Mouse (Mus musculus): ENCODE results near the gene Hspb9. TPM values are rescaled to one million over a fixed set of nuclear protein-coding genes. Genes with fewer than 3 reads are reported as not detected.

Hspb9 gene
- polyA plus RNA-seq, 1 experiment from 2014 or later, result not detected

DNA sequence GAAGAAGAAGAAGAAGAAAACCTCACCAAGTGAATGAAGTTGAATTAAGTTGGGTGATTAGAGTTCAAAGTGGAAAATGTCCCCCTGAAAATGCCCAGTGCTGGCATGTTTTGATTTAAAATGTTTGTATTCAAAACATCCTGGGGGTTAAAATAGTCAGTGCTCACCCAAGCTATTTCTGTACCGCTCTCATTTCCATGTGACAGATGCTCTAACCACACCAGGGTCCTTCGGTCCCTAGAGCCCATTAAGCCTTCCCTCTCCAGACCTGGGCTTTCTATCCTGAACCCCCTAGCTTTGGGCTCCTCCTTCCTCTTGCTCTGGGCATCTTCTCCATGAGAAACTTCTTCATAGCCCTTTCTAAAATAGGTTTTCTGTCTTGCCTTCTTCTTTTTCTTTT, 29.6 kb upstream of the Hspb9 start:
- no peaks in the 10 kb centered on the region for H3K9me3 ChIP-seq (ENCODE audit: control insufficient read depth, low read length)
- no peak overlapping the region for H3K4me3 ChIP-seq (ENCODE audit: control insufficient read depth in 1 of 2, insufficient read depth in 1 of 2, low read depth in 1 of 2, low read length in 2 of 2)
- WGBS, result 37% methylated on average over 2 of the region's 2 CpGs
- no peak overlapping the region for H3K4me2 ChIP-seq (ENCODE audit: low read length)
- H3K36me3 ChIP-seq (ENCODE audit: control insufficient read depth, insufficient read depth, low read length), result no peaks in the 10 kb centered on the region
- H3K9ac ChIP-seq (ENCODE audit: low read length), result no peak overlapping the region
- no peak overlapping the region for H3K27ac ChIP-seq (replicated peaks in 1 of 2; ENCODE audit: control insufficient read depth in 1 of 2, insufficient read depth in 1 of 2, low read depth in 2 of 2, low read length in 2 of 2)
- no peaks in the 10 kb centered on the region for H3K27me3 ChIP-seq (ENCODE audit: control insufficient read depth, insufficient read depth, low read length)
- H3K4me1 ChIP-seq (ENCODE audit: control insufficient read depth in 2 of 2, insufficient read depth in 2 of 2, low read length in 2 of 2), result peaks cover 0 to 3% of the 10 kb centered on the region in 2 experiments; a peak in 1 of 4 replicates
- ATAC-seq (ENCODE audit: insufficient number of reproducible peaks, insufficient read depth, low FRiP score, low read depth), result no peak

DNA sequence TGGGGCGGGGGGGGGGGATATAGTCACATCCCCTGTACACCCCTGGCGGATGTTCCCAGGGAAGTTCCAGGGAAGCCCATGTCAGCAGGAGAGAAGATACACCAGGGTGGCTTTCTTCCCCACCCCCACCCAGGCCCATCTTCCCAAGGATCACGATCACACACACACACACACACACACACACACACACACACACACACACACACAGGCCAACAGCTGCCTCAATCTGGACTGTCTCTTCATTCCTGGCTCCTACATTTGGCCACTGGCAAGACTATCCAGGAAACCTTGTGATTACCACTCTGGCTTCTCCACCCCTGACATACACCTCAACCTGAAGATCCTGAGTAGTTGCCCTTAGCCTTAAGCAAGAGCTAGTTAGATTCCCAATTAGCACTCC, 28.3 kb upstream of the Hspb9 start:
- 70% methylated on average over 3 of the region's 3 CpGs for WGBS
- no peaks in the 10 kb centered on the region for H3K9me3 ChIP-seq (ENCODE audit: control insufficient read depth, low read length)
- H3K4me2 ChIP-seq (ENCODE audit: low read length), result no peak overlapping the region
- H3K4me1 ChIP-seq (ENCODE audit: control insufficient read depth in 2 of 2, insufficient read depth in 2 of 2, low read length in 2 of 2), result peaks cover 0 to 3% of the 10 kb centered on the region in 2 experiments; a peak in 1 of 4 replicates
- ATAC-seq (ENCODE audit: insufficient number of reproducible peaks, insufficient read depth, low FRiP score, low read depth), result no peak
- H3K27ac ChIP-seq (replicated peaks in 1 of 2; ENCODE audit: control insufficient read depth in 1 of 2, insufficient read depth in 1 of 2, low read depth in 2 of 2, low read length in 2 of 2), result no peak overlapping the region
- H3K4me3 ChIP-seq (ENCODE audit: control insufficient read depth in 1 of 2, insufficient read depth in 1 of 2, low read depth in 1 of 2, low read length in 2 of 2), result no peak overlapping the region
- peaks cover 3% of the 10 kb centered on the region; the same call in 1 of the 2 replicates for H3K27me3 ChIP-seq (ENCODE audit: control insufficient read depth, insufficient read depth, low read length)
- H3K36me3 ChIP-seq (ENCODE audit: control insufficient read depth, insufficient read depth, low read length), result no peaks in the 10 kb centered on the region
- no peak overlapping the region for H3K9ac ChIP-seq (ENCODE audit: low read length)

DNA sequence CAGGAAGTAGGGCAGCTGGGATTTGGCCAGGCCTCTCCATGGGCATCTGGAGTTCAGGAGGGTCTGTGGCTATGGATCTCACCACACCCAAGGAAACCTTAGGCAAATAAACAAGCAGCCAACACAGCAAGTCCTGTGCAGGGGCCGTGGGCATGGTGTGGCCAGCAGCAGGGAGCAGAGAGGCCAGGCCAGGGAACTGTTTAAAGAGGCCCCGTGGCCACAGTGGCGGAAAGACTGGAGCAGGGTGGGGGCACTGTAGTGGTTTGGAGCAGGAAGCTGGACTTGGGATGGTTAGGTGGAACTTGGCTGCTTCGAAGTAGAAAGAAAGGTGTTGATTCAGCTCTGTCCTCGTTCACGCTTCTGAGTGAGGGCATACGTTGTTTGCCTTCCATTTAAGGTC, 26.4 kb upstream of the Hspb9 start:
- no peak overlapping the region for H3K27ac ChIP-seq (replicated peaks in 1 of 2; ENCODE audit: control insufficient read depth in 1 of 2, insufficient read depth in 1 of 2, low read depth in 2 of 2, low read length in 2 of 2)
- no peaks in the 10 kb centered on the region for H3K36me3 ChIP-seq (ENCODE audit: control insufficient read depth, insufficient read depth, low read length)
- H3K9me3 ChIP-seq (ENCODE audit: control insufficient read depth, low read length), result no peaks in the 10 kb centered on the region
- WGBS, result 75% methylated on average over 7 of the region's 7 CpGs
- no peak overlapping the region for H3K4me2 ChIP-seq (ENCODE audit: low read length)
- peaks cover under 1 to 4% of the 10 kb centered on the region in 2 experiments; a peak in 2 of 4 replicates for H3K4me1 ChIP-seq (ENCODE audit: control insufficient read depth in 2 of 2, insufficient read depth in 2 of 2, low read length in 2 of 2)
- H3K4me3 ChIP-seq (ENCODE audit: control insufficient read depth in 1 of 2, insufficient read depth in 1 of 2, low read depth in 1 of 2, low read length in 2 of 2), result no peak overlapping the region
- H3K27me3 ChIP-seq (ENCODE audit: control insufficient read depth, insufficient read depth, low read length), result peaks cover 18% of the 10 kb centered on the region
- ATAC-seq (ENCODE audit: insufficient number of reproducible peaks, insufficient read depth, low FRiP score, low read depth), result no peak
- no peak overlapping the region for H3K9ac ChIP-seq (ENCODE audit: low read length)

DNA sequence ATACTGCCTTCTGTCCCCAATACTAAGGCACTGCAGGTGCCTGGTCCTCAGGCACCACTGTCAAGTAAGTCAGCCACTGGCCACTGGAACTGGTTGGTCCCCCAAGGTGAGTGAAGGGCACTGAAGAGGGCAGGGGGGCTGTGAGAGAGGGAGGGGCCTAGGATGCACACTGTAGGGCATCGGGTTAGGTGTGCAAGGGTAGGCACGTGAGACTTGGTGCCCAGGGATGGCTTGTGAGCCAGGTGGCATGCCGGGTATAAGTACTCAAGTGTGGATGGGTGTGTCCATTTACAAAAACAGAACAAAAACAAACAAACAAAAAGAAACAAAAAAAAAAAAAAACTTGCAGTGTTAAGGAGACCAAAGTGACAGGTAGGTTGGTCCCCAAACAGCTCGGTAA, 25.2 kb upstream of the Hspb9 start:
- Histone ChIP-seq H3K9me3 (ENCODE audit: control insufficient read depth, low read length) (no peaks in the 10 kb centered on the region), H3K4me1 (ENCODE audit: control insufficient read depth in 2 of 2, insufficient read depth in 2 of 2, low read length in 2 of 2) (peaks cover 2 to 4% of the 10 kb centered on the region in 2 experiments; a peak in 2 of 4 replicates), H3K4me3 (ENCODE audit: control insufficient read depth in 1 of 2, insufficient read depth in 1 of 2, low read depth in 1 of 2, low read length in 2 of 2) (no peak overlapping the region), H3K9ac (ENCODE audit: low read length) (no peak overlapping the region), H3K4me2 (ENCODE audit: low read length) (no peak overlapping the region), H3K27ac (replicated peaks in 1 of 2; ENCODE audit: control insufficient read depth in 1 of 2, insufficient read depth in 1 of 2, low read depth in 2 of 2, low read length in 2 of 2) (no peak overlapping the region), H3K36me3 (ENCODE audit: control insufficient read depth, insufficient read depth, low read length) (no peaks in the 10 kb centered on the region), H3K27me3 (ENCODE audit: control insufficient read depth, insufficient read depth, low read length) (peaks cover 26% of the 10 kb centered on the region)
- WGBS, result 67% methylated on average over 4 of the region's 4 CpGs
- ATAC-seq (ENCODE audit: insufficient number of reproducible peaks, insufficient read depth, low FRiP score, low read depth), result no peak

DNA sequence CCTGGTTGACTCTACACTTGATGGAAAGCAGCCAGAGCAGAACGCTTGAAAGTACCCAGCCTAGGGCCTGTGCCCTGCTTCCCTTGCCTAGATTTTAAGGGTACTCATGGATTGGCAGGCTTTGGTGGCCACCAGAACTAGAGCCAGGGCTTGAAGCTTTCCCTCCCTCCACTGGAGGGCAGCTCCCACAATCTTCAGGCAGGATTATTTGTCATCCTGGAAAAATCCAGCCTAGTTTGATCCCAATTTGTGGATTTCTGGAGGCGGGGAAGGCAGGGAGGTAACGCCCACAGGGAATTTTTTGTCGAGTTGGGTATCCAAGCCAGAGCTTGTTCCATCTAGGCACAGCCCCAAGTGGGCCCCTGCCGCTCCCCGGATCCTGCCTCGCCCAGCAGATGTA, 23.3 kb upstream of the Hspb9 start:
- Histone ChIP-seq H3K4me2 (ENCODE audit: low read length) (no peak overlapping the region), H3K9me3 (ENCODE audit: control insufficient read depth, low read length) (no peaks in the 10 kb centered on the region), H3K27me3 (ENCODE audit: control insufficient read depth, insufficient read depth, low read length) (peaks cover 26% of the 10 kb centered on the region), H3K4me3 (ENCODE audit: control insufficient read depth in 1 of 2, insufficient read depth in 1 of 2, low read depth in 1 of 2, low read length in 2 of 2) (no peak overlapping the region), H3K36me3 (ENCODE audit: control insufficient read depth, insufficient read depth, low read length) (no peaks in the 10 kb centered on the region), H3K4me1 (ENCODE audit: control insufficient read depth in 2 of 2, insufficient read depth in 2 of 2, low read length in 2 of 2) (peaks cover 2 to 4% of the 10 kb centered on the region in 2 experiments; a peak in 2 of 4 replicates), H3K9ac (ENCODE audit: low read length) (no peak overlapping the region), H3K27ac (replicated peaks in 1 of 2; ENCODE audit: control insufficient read depth in 1 of 2, insufficient read depth in 1 of 2, low read depth in 2 of 2, low read length in 2 of 2) (no peak overlapping the region)
- 68% methylated on average over 7 of the region's 7 CpGs for WGBS
- ATAC-seq (ENCODE audit: insufficient number of reproducible peaks, insufficient read depth, low FRiP score, low read depth), result no peak

DNA sequence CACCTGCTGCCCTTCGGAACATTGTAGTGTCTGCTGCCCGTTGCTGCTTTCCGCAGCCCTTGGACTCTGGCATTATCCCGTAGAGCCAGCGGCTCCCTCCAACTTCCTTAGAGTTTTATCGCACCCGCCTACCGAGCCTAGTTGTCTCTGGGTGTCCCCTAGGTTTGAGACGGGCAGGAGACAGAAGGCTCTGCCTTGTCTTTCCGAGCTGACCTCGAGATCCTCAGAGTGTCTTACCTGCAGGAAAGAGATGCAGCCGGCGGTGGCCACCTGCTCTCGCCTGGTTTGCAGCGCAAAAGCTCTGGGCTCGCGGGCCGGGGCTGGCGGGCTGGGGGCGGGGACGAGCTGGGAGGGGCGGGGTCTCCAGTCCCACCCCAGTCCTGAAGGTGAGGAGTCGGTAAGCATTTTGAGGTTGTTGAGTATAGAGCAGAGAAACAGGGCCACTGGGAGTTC, 21.5 kb upstream of the Hspb9 start, which contains the start of gene Zfp385c:
Zfp385c (minus strand) TSS at position 292 of the 453 bp plus-strand sequence.
- Histone ChIP-seq H3K27me3 (ENCODE audit: control insufficient read depth, insufficient read depth, low read length) (peaks cover 26% of the 10 kb centered on the region), H3K27ac (replicated peaks in 1 of 2; ENCODE audit: control insufficient read depth in 1 of 2, insufficient read depth in 1 of 2, low read depth in 2 of 2, low read length in 2 of 2) (no peak within 1 kb of the TSS), H3K9ac (ENCODE audit: low read length) (0 out of 2 replicates have a peak within 1 kb of the TSS, but pooled peaks have one; percentile 12), H3K9me3 (ENCODE audit: control insufficient read depth, low read length) (no peaks in the 10 kb centered on the region), H3K4me2 (ENCODE audit: low read length) (peak within 1 kb of the TSS; percentile 73), H3K36me3 (ENCODE audit: control insufficient read depth, insufficient read depth, low read length) (no peaks in the 10 kb centered on the region), H3K4me3 (ENCODE audit: control insufficient read depth in 1 of 2, insufficient read depth in 1 of 2, low read depth in 1 of 2, low read length in 2 of 2) (peak within 1 kb of the TSS; percentile 36 to 42), H3K4me1 (ENCODE audit: control insufficient read depth in 2 of 2, insufficient read depth in 2 of 2, low read length in 2 of 2) (peaks cover 2 to 4% of the 10 kb centered on the region in 2 experiments; a peak in 2 of 4 replicates)
- 1% methylated on average over 23 of the region's 23 CpGs for WGBS
- no peak for ATAC-seq (ENCODE audit: insufficient number of reproducible peaks, insufficient read depth, low FRiP score, low read depth)

DNA sequence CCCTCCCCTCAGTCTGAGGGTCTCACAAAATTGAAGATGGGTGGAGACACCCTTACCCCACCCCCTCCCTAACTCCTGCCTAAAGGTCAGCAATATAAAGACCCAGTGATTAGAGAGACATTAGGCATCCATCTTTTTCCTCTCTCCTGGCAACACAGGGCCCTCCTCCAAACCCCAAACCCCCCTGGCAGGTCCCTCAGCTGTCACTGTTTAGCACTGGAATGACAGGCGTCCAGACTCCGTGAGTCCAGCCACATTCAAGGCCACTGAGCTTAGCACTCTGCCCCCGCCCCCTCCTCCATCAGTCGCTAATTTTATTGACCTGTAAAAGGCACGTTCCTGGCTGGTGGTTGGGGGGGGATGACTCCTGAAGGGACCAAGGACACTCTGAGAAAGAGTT, 20.5 kb upstream of the Hspb9 start:
- Histone ChIP-seq H3K27me3 (ENCODE audit: control insufficient read depth, insufficient read depth, low read length) (peaks cover 26% of the 10 kb centered on the region), H3K27ac (replicated peaks in 1 of 2; ENCODE audit: control insufficient read depth in 1 of 2, insufficient read depth in 1 of 2, low read depth in 2 of 2, low read length in 2 of 2) (no peak overlapping the region), H3K4me3 (ENCODE audit: control insufficient read depth in 1 of 2, insufficient read depth in 1 of 2, low read depth in 1 of 2, low read length in 2 of 2) (no peak overlapping the region), H3K36me3 (ENCODE audit: control insufficient read depth, insufficient read depth, low read length) (no peaks in the 10 kb centered on the region), H3K4me1 (ENCODE audit: control insufficient read depth in 2 of 2, insufficient read depth in 2 of 2, low read length in 2 of 2) (peaks cover 2 to 4% of the 10 kb centered on the region in 2 experiments; a peak in 2 of 4 replicates), H3K9me3 (ENCODE audit: control insufficient read depth, low read length) (no peaks in the 10 kb centered on the region), H3K9ac (ENCODE audit: low read length) (no peak overlapping the region), H3K4me2 (ENCODE audit: low read length) (no peak overlapping the region)
- no peak for ATAC-seq (ENCODE audit: insufficient number of reproducible peaks, insufficient read depth, low FRiP score, low read depth)
- 29% methylated on average over 5 of the region's 5 CpGs for WGBS

DNA sequence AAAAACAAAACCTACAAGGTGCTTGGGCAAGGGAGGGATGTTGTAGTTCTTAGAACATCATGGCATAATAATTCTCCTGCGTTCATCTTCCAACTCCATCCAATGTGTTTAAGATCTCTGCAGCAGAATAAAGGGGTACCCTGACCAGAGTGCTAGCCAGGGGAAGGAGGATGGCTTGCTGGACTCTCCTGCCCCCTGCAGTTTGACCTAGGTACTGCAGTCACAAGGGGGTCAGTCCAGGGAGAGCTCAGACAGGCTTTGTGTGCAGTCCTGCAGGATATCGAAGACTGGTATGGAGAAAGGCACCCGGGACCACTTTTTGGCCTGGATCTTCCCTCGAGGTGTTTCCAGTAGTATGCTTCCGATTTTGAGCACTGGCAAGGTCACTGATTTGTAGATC, 18.7 kb upstream of the Hspb9 start:
- Histone ChIP-seq H3K4me2 (ENCODE audit: low read length) (no peak overlapping the region), H3K27me3 (ENCODE audit: control insufficient read depth, insufficient read depth, low read length) (peaks cover 26% of the 10 kb centered on the region), H3K4me3 (ENCODE audit: control insufficient read depth in 1 of 2, insufficient read depth in 1 of 2, low read depth in 1 of 2, low read length in 2 of 2) (no peak overlapping the region), H3K9me3 (ENCODE audit: control insufficient read depth, low read length) (no peaks in the 10 kb centered on the region), H3K4me1 (ENCODE audit: control insufficient read depth in 2 of 2, insufficient read depth in 2 of 2, low read length in 2 of 2) (peaks cover 2 to 4% of the 10 kb centered on the region in 2 experiments; a peak in 2 of 4 replicates), H3K27ac (replicated peaks in 1 of 2; ENCODE audit: control insufficient read depth in 1 of 2, insufficient read depth in 1 of 2, low read depth in 2 of 2, low read length in 2 of 2) (no peak overlapping the region), H3K9ac (ENCODE audit: low read length) (no peak overlapping the region), H3K36me3 (ENCODE audit: control insufficient read depth, insufficient read depth, low read length) (no peaks in the 10 kb centered on the region)
- no peak for ATAC-seq (ENCODE audit: insufficient number of reproducible peaks, insufficient read depth, low FRiP score, low read depth)
- 29% methylated on average over 5 of the region's 5 CpGs for WGBS
